Mouse (Mus musculus): Measurements from ENCODE around the gene Dhdds.

Dhdds gene

DNA sequence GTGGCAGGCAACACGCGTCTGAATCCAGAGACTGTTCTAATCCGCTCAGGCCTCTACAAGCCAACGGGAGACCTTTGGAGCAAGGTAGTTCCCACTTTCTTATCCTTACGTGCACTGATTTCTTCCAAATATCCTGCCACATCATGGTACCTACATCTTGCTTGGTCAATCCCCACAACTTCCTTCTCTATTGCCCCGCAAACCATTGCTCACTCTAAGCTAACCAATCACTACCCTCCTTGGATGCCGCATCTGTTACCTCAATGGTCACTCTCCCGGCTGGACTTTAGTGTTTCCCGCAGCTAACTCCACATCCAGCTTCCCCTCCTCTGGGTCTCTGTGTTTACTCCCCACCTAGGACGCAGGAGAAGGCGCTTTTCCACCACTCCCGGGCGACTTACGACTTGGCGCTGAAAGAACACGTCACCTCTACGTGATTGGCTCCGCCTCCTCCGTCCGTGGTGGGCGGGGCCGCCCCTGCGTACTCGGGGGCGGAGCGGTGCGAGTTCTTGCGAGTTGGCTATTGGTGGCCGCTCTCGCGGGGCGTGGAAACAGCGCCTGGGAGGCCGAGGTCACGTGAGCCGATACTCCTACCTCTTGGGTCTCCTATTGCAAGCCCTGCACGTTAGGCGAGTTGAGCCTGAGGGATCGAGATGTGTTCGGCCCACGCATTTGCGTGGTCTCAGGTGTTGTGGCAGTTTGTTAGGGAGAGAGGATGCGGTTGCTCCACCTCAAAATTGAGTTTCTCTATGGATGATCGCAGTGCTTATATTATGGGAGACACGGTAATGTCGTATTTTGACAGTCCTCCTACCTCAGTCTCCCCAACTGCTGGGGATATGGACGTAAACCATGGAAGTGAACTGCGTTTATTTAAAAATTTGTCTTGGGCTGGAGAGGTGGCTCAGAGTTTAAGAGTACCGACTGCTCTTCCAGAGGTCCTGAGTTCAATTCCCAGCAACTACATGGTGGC is at the start of gene Dhdds:
Gene Dhdds (minus strand): TSS at position 453 of the 973 bp plus-strand sequence.
- peak; percentile 99 for DNase-seq (ENCODE audit: low spot score)

GRCm38 (mm10) chr4:134047648-134048047 is 46.9 kb upstream of the Dhdds start:
- no peak for DNase-seq (ENCODE audit: low spot score)

- DNase-seq (ENCODE audit: low spot score), result no peak
Observed at GRCm38 (mm10) chr4:134043041-134043440, 42.3 kb upstream of the Dhdds start.

- peak; percentile 20 for DNase-seq (ENCODE audit: low spot score)
Observed at GRCm38 (mm10) chr4:134041317-134042123, 40.8 kb upstream of the Dhdds start.

- peak; percentile 93 for DNase-seq (ENCODE audit: low spot score)
Observed at GRCm38 (mm10) chr4:134035953-134036352, 35.2 kb upstream of the Dhdds start.

DNA sequence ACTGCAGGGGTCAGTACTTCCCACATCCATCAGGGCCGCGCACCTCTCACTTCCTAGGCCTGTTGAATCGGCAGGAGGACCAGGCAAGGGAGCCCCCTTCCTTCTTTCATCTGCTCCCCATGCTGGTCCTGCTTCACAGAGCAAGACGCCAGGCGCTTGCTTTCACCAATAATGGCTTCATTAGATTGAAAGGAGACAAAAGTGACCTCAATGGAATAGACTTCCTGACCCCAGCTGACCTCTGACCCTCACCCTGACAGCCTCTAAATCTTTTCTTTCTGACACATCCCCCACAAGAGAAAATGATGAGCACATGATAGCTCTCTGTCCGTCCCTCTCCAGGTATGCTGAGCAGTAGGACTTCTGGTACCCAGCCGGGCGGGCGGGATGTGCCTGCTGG is 25.1 kb upstream of the Dhdds start:
- peak; percentile 53 for DNase-seq (ENCODE audit: low spot score)

DNA sequence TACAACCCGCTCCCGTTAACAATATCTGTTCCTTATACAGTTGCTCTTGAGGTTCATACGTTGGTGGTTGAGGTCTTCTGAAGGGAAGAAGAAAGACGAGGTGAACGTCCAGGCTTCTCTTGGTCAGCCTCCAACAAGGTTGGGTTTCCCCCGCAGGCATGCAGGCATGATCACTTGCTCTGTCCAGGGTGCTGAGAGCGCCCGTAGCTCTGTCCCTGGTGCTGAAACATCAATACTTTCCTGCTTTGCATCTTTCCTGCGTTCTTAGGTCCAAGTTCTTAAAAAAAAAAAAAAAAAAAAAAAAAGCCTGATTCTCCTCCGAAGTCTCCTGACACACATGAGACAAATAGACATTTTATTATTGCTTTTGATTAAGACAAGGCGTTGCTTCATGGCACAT is 19.9 kb upstream of the Dhdds start:
- DNase-seq (ENCODE audit: low spot score), result peak; percentile 92

DNA sequence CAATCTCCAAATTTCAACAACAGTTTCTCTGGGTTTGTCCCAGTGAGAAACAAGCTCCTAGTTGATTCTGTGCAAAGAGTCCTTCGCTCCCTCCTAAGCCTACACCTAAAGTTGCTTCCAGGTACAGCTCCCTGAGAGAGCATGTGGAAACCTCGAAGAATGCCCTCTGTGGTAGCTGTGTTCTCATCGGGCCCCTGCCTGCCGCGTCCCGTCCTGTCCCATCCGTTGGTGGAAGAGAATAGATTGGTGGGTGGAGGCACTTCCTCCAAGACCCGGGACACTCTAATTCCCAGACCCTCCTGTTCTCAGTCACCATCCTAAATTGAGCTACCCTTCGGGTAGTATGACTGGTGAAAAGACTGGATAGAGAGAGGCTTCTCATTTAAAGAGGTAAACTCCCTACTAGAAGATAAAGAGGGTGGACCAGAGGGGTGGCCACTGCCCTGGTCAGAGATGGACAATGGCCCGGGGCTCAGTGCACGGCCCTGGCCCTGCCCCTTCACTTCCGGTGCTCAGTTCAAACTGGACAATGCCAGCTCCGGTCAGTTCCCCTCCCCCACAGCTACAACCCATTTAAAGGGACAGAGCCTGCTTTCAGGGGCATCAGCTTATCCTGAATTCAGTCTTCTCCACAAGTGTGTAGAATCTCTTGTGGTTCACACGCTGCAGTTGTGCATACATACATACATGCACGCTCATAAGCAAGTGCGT is 19.1 kb upstream of the Dhdds start:
- peak; percentile 95 for DNase-seq (ENCODE audit: low spot score)

GRCm38 (mm10) chr4:134019210-134019609 is 18.5 kb upstream of the Dhdds start:
- DNase-seq (ENCODE audit: low spot score), result peak; percentile 90

GRCm38 (mm10) chr4:134018779-134019145 is 18.0 kb upstream of the Dhdds start, which contains the start of gene Lin28a:
TSS of gene Lin28a (minus strand) at chr4:134018841.
- peak; percentile 88 for DNase-seq (ENCODE audit: low spot score)

DNA sequence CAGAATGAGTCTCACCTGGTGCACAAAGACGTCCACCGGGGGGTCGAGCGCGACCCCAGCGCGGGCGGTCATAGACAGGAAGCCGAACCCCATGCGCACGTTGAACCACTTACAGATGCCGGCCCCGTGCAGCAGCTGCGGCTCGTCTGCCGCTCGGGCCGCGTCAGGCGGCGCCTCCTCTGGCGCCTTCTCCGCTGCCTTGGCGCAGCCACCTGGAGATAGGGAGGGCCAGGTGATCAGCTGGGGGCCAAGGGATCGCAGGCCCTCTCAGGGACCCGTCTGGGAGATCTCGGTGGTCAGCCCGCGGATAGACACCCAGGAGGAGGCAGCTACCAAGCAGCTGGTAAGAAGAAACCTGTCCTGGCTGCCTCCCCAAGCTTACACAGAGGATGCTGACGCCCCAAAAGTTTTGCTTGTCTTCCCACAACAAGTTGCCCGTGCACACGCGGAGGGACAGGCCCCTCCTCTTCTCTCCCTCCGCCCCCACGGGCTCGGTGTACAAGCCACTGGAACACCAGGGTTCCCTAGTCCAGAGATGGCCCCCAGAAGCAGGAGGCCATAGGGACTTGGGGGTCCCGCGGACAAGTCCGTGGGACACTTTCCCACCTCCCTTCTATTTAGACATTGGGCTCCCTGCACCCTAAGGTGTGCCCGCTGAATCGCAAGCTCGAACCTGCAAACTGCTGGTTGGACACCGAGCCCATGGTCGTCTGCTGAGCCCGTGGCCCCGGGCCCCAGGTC is 17.5 kb upstream of the Dhdds start:
- peak; percentile 74 for DNase-seq (ENCODE audit: low spot score)

DNA sequence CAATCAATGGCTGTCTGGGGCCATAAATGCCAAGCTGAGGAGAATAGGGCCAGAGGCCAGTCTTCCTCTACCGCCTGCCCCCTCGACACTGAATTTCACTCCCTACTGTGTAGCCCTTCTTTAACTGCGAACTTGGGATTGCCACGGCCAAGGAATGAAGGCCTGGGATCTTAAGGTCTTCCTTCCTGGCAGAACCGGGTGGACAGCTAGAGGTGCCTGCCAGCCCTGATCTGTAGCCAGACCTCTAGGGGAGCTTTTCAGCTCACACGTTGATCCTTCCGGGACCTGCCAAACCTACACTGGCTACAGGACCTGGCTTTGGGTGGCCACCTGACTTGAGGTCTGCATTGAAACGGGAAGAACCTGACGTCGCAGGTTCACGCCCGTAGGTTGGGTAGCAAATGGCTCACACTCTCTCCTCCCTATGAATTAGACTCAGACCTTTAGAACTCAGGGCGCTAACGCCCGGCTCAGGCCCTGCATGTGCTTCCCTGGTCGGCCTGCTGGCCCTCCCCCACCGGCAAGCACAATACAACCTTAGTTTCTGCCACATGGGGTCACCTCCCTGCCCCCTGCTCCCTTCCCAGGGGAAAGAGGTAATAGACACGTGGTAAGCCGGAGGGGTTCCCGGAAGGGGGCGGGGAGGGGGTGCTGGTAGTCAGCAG is 16.6 kb upstream of the Dhdds start:
- peak; percentile 76 for DNase-seq (ENCODE audit: low spot score)

GRCm38 (mm10) chr4:134016767-134017166 is 16.0 kb upstream of the Dhdds start:
- peak; percentile 91 for DNase-seq (ENCODE audit: low spot score)

GRCm38 (mm10) chr4:134016208-134016607 is 15.5 kb upstream of the Dhdds start:
- DNase-seq (ENCODE audit: low spot score), result no peak

GRCm38 (mm10) chr4:134012858-134013528 is 12.3 kb upstream of the Dhdds start:
- DNase-seq (ENCODE audit: low spot score), result peak; percentile 59

GRCm38 (mm10) chr4:134011450-134012414 is 11.0 kb upstream of the Dhdds start:
- peak; percentile 77 for DNase-seq (ENCODE audit: low spot score)

DNA sequence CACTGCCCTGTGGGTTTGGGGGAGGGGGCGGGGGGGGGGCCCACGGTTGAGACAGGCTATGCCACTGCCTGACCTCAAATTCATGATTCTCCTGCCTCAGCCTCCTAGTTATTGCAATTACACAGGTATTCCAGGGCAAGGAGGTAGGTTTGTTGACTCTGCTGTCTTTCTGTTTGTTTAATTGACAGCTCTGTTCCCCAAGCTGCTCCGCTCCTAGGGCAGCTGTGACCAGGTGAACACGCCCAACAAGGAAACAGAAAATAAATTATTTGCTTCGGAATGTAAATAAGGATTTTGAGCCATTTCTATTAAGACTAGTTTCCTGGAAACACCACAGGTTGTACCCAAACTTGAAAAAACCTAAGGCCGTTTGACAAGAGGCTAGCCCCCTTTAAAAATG is 9.0 kb upstream of the Dhdds start:
- no peak for DNase-seq (ENCODE audit: low spot score)

DNA sequence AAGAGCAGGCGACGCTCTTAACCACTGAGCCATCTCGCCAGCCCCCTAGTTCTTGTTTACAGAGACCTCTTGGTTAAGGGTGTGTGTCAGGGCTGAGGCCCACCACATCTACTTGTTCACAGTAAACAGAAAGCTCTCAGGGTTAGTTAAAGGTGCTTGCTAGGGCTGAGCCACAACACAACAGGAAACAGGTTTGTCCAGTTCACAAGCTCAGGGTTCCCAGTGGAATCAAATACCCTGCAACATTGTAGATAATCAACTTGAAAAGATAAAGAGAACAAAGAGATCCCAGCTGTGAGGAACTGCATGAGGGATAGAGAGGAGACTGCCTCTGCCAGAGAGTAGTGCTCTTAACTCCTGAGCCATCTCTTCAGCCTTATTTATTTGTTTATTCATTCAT is 6.1 kb upstream of the Dhdds start:
- DNase-seq (ENCODE audit: low spot score), result no peak

Measured in embryo, embryonic 10.5 days (tissue).